Mouse (Mus musculus) T-helper 1 cell (primary cell): ENCODE data around the gene F2rl2.

ENCODE experiments used
- in situ Hi-C: fragments of 300-600 bp; cut with MboI, MseI; formaldehyde crosslinking; loops from one replicate; pipeline ENCODE4 v1.15.1; 2025; ENCODE audit warnings: high pct_unique_total_duplicates

Gene F2rl2

DNA sequence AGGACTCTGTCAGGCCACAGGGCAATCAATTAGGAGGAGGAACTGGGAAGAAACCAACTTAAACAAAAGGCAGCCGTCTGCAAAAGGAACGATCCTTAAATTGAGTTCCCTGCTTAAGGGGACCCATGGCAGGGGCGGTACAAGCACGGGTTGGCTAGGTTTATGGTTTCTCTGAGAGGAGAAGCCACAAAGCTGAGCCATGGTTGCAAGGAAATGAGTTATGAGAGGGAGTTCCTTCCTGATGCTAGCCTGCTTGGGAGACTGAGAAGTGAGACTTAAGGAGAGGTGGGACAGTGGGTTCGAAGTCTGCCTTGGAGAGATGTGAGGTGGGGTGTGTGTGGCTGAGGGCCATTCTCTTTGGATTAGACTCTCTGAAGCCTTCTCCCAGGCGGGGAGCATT is 1.2 kb downstream of the F2rl2 start:
- in situ Hi-C loops = no loop called here

DNA sequence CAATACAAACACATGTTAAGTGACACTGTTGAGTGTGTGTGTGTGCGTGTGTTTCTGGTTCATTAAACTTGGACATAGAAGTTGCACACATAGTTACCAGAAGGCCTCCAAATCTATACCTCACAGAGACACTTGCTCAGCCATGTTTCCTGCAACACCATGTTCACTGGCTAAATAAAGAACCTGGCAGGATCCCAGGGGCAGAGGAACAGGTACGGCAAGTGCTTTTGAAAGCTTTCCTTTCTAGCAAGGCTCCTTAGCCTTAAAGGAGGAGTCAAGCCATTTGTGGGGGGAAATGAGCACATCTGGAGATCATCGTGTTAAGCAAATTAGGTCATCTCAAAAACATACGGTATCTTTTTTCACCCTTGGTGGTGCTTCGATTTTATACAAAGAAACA is 6.7 kb downstream of the F2rl2 start:
- in situ Hi-C loops = no loop called here

DNA sequence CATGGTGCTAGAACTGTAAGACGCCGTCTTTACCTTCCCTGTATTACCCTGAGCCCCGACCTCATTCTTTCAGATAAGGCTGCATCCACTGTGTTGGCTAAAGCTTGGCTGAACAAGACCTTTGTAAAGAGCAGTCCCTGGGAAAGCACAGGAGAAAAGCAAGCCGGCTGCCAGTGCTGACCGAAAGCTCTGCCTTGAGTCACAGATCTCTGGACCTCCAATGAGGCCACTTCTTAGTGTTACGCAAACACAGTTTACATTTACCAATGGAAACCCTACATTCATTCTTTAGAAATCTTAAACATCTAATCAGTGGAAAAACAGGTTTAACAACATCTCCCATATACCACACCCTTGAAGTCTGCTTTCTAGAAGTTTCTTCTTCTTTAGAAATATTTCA is 8.9 kb downstream of the F2rl2 start:
- in situ Hi-C loops = no loop called here

DNA sequence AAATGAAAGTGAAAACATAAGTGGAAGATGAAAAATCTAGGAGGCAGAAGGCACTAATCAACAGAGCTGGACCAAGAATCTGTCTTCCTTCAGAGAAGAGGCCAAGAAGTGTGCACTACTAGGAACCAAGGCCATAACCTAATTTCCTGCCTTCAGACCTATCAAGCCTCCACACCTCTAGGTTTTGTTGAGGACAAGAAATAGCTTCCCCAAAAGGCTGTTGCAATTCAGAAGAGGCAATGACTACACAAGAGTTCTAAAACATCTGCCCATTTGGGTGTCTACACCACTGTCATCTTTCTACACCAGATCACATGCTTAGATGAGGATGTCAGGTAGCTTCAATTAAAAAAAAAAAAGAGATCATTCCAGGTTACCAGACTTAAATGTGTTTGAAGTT is 15.4 kb downstream of the F2rl2 start:
- in situ Hi-C loops = no loop called here

DNA sequence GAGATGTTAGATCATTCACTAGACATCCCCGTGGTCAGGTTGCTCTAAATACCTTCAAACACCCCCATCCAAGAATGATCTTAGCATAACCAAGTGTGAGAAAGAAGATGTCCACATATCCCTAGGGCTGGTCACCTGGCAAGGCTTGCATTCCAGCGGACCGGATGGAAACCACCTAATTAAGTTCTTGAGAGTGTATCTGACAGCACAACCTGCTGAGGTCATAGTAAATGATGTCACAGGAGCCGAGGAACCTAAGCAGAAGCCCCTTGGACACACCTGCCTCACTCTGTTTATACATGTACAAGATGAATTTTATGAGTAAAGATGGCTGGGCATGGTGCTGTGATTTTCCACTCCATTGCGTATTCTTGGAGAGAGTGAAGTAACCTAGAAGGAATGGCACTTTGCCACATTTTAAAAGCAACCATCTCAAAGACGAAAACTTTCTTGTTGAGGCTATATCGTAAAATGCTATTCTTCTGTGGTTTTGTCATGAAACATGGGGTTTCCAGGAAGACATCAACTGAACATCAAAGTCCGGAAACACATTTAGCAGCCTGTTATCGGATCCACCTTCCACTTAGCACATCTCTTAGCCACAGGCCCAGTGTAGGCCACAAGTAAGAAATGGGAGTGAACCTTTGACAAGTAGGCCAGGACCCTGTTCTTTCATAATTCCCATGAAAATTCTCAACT is 16.1 kb downstream of the F2rl2 start:
- in situ Hi-C loops = no loop called here

DNA sequence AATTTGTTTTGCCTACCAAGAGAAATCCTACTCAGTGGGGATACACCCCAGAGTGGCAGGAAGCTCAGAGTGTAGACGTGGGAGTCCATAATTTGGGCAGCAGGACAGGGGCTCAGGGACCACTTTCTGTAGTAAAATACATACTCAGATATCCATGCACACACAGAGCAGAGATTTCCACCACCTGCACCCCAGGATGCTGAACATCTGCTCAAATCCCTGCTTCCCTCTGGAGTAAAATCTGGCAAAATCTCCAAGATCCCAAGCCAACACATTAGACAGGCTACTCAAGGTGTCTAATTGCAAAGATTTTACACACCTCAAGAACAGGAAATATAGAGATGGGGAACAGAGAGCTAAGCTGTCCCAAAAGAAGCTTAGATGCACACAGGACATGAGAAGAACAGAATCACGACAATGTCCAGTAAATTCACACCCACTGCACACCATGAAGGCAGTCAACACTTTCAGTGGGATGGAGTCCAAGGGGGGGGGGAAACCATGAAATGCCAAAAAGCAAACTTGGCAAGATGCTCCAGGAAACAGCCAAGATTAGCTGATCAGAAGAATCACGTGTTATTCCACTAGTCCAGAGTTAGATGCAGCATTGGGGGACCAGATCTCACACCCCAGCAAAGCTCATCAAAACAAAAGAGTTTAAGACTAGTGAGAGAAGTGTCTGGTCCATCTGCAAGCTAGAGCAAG is 17.8 kb downstream of the F2rl2 start:
- in situ Hi-C loops = no loop called here

DNA sequence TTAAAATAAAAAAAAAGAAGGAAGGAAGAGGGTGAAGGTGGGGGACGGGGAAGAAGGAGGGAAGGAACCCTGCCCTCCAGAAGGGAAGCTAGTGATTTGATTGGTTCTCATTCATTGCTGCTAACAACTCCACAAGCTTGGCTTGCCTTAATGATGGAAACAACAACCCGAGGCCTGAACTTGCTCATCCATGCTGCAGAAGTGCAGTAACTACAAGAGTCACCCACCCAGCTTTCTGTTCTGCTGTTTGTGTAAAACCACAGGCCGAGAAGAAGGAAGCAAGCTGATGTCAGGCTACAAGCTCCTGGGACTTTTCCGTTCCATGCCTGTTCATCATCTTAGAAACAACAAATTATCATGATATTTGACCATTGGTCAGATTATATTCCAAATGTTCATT is 18.7 kb downstream of the F2rl2 start:
- in situ Hi-C loops = no loop called here

DNA sequence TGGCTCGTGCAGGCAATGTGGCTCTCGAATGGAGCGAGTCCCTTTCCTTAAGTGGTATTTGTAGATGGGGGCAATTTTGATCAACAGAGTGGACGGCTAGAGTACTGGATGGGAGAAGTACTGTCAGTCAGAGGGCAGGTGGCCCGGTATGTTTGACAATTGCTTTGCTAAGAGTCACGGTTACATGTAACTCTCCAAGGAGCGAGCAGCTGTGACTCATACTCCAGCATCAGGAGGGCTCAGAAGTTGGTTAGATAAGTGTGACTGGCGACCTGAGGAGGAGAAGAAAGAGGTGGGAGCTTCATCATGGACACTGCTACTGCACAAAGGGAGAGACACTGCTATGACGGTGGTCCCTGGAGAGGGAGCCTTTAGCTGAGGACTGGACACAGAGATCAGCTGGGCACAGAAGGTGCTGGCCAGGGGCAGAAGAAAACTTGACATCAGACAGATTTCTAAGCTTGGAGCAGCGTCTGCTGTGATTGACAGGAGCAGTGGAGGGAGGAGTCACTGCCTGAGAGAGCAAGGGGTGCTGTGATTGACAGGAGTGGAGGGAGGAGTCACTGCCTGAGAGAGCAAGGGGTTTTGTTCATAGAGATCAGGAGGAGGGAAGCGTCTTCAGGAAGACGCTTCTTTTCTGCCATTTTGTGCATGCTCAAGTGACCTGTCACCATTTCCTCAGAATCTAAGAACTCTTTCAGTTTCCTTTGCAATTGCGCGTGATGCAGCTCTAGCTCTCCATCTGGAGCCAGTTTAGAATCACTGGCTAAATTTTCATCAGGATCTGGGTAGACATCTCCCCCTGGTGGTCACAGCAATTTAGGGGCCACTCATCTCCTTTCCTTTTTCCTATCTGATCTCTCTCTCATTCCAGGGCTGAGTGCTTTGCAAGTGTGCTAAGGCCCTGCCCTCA is 22.9 kb downstream of the F2rl2 start:
- in situ Hi-C loops = loop anchor here (5.0 kb wide), 1 partner anchor 157 kb away; no protein-coding TSS in a partner anchor

DNA sequence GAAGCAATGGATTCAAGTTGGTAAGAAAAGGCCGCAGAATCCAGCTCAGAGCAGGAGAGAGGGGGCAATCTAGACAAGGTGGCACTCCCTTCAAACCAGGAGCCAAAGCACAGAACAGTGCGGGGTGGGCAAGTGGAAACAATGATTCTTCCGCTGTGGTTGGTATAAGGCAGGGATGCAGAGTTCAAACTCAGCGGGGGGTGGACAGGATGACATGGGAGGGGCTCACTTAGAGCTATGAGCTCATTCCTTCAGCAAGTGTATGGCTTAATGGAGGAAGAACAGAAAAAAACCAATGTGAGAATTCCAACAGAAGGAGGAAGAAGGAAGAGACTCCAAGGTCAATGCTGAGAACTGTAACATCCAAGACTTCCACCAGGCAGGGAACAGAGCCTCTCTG is 33.8 kb downstream of the F2rl2 start:
- in situ Hi-C loops = no loop called here

DNA sequence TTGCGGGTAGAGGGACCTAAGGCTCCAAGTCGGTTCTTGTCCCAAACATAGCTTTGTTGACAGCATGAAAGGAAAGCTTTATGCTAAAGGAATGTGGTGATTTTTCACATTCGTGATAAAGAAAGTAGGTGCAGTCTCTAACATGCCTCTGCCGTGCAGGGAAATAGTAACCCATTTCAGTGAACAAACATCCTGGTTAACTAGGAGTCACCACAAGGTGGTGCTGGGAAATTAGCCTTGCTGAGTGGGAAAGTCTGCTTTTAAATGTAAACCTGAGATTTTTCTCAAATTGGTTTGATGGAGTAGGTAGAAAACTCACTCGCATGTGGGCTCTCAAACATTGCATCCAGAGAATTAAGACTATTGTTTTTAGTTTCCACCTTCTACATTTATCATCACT is 43.0 kb downstream of the F2rl2 start:
- in situ Hi-C loops = no loop called here

DNA sequence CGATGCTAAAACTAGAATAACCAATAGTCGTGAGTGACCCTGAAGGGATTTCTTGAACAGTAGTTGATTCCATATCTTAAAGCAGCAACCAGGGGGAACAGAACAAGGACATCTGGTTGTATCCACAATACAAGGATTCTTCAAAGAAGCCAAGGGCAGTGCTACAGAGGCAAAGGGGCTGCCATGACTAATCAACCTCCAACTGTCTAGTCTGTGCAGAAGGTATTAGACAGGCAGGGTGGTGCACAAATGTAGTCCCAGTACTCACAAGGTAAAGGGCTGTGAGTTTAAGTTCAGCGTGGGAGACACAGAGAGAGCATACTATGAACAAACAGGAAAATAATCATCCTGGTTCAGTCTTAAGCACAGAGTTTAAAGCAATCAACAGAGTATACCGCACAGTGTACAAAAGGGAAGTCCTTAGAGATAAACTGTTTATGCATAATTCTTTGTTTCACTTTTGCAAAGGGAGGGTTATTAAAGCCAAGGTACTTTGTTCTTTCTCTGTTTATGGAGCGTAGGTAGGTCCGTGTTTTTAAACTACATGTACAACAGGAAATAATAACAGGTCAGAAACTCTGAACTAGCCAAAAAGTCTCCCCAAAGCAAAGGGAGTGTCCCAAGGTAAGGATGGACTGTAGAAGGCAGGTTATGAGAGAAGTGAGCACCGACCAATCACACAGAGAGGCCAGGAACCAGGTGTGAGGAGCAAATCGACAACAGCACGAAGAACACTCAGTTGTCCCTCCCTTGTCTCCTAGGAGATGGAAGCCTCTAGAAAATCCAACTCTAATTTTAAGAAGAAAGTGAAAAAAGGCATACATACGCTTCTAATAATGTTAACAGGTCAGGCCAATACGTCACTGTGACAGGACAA is 45.4 kb downstream of the F2rl2 start:
- in situ Hi-C loops = no loop called here

DNA sequence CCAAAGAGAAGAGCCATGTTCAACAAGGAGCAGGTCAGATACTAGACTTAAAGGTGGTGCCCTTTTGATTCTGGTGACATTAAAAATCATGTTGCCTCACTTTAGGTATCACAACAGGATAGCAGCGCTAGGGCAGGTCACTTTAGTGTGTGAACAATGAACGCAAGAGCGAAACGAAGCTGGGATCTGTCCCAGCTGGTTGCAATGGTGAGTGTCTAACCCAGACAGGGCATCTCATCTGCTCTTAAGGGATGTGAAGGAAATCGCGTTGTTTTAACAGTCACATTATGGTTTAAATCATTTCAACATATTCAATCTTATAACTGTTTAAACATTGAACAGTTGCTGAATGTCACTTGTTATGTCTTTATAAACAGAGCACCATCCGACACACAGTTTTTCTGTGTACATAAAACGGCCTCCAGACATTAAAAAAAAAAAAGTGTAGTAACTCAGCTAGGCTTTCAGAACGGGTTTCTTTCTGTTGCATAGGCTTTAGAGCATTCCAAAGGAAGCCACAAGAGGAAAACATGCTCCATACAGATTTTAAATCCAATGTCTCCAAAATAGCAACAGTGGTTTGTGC is 46.3 kb downstream of the F2rl2 start:
- in situ Hi-C loops = no loop called here

DNA sequence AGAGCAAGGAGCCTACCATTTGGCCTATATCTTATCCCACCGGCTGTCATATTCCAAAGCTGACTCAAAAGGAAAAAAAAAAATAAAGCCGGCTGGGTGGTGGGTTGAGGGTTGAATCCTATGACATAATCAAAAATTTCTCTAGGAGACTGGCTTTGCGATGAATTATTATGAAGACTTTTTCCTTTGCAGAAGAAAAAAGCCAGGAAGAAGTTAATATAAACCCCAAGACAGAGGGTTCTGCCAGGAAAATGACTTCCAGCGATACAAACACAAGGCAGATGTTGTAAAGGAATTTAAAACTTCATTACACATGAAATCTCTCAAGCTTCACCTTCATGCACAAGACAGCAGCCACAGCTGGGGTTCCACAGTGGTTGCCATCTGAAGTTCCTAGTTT is 48.8 kb downstream of the F2rl2 start:
- in situ Hi-C loops = no loop called here

DNA sequence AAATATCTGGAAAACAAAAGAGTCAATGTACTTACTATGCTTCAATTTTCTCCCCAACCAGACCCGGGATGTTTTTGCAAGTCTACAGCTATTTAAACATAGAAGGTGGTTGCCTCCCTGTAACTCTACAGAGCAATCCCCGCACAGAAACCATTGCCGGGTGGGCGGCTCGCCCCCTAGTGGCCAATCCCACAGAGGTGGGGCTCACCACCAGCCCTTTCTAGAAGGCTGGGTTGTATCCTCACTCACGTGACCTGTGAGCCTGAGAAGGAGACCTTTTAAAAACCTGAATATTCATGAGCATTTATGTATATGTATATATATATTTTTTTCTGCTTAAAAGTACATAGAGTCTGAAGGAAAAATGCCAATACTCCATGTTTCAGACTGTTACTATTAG is 49.9 kb downstream of the F2rl2 start:
- in situ Hi-C loops = no loop called here

DNA sequence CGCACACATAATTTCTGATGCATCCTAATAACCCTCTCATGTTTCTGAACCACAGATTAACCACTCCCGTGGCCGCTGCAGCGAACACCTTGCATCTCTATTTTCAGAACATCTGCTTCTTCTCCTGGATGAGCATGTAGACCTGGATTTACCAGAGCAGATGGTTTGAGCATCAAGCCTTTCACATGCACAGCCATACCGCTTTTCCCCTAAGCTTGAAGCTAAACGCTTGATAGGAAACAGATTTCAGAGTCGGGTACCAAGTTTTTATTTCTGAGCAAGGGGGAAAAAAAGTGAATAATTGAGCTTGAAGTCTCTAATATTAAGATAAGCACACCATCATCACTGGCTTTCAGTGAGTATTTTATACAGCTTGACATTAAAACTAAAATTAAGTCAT is 50.4 kb downstream of the F2rl2 start:
- in situ Hi-C loops = no loop called here

DNA sequence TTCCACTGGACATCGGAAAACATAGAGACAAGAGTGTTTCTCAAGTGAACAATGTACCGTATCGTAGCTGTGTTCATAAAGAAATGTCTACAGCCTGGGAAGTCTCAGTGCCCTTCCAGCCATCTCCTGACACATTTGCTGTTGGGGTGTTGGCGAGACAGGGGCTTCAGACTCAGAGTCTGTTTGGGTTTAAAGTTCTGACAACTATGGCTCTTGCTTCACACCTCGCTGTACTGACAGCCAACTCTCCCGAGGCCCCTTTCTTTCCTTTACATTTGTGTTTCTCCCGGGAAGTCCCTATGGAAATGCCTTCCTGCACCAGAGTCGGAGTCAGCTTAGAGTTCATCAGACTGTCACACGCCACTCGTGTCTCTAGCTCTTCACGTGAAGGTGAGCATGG is 50.9 kb downstream of the F2rl2 start:
- in situ Hi-C loops = no loop called here
